Mouse (Mus musculus) leukemia stem cell, adult 10-12 weeks (primary cell): ENCODE measurements around the gene Eogt. TPM values are rescaled to one million over a fixed set of nuclear protein-coding genes. Genes with fewer than 3 reads are reported as not detected.

Experiments
- polyA plus RNA-seq: library from polyadenylated mRNA; stranded (reverse); fragments of >175 nt; gene quantifications from 2 replicates; pipeline ENCODE4 v1.2.3, GENCODE M21; 2012; ENCODE audit warnings: low replicate concordance

Eogt gene
- polyA plus RNA-seq = 0.47 and 2.3 TPM in 2 replicates

DNA sequence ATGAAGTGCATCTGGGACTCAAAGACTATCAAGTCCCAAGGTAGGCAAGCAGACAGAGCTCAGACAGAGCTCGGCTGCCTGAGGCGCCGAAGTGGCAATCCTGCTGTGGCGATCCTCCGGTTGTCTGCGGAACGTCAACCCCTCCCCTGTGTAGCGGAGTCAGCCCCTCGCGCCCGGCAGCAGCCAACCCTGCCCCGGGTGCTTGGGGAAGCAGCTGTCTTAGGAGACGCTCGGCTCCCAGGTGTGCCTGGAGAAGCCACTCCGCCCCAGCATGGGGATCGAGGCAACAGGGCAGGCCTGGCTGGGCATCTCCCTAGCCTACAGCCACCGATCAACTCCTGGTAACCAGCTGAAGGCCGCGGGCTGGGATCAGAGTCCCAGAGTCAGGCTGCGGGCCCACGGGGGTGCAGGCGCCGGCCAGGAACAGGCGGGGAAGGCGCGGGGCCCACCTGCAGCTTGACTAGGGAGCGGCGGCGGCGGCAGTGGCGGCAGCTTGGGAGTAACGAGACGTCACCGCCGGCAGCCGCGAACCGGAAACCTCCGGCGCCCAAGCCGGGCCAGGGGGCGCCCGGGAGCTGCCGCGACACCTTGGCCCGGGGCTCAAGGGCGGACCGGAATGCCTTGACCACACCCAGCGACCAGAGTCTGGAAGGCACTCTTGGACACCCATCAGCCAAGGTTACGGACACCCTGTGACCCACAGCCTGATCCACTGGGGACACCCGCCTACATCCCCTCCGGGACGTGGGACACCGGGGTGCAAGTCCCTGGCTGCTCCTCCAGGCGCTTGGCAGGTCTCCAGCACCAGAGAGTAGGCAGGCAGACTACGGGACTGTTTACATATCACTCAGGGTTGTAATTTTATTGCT is at the start of gene Eogt:
Gene Eogt (minus strand): TSS at position 800 of the 869 bp plus-strand sequence.

GRCm38 (mm10) chr6:97178491-97179366 is 29.7 kb upstream of the Eogt start, which contains the start of gene Tmf1:
Gene Tmf1, minus strand, starts transcription at chr6:97179122.

GRCm38 (mm10) chr6:97060074-97060681 is 88.8 kb downstream of the Eogt start, which contains the start of gene Fam19a4:
Gene Fam19a4, minus strand, starts transcription at chr6:97060413.

Other genes with a start within 250 kb of the Eogt start
- gene Fam19a4, start 88.8 kb downstream of the Eogt start, polyA plus RNA-seq = not detected in 2 replicates
- 5.3 and 10.3 TPM in 2 replicates for gene Tmf1, start 29.9 kb upstream of the Eogt start, polyA plus RNA-seq
- gene Uba3, start 56.5 kb upstream of the Eogt start, polyA plus RNA-seq = 20.6 and 22.9 TPM in 2 replicates
- 6.5 and 41.0 TPM in 2 replicates for gene Arl6ip5, start 61.5 kb upstream of the Eogt start, polyA plus RNA-seq
- gene Lmod3, start 103.6 kb upstream of the Eogt start, polyA plus RNA-seq = not detected in 2 replicates